Mouse (Mus musculus) forebrain, postnatal 0 days (tissue): ENCODE data around the gene Gm20683. TPM values are rescaled to one million over a fixed set of nuclear protein-coding genes. Genes with fewer than 3 reads are reported as not detected.

ENCODE experiments used
- ATAC-seq: fragments of 200-750 bp; cut with Nextera tagmentation; 2 replicates; pipeline ENCODE4 v1.8.0; 2017; ENCODE audit warnings: mild to moderate bottlenecking, moderate library complexity
- DNase-seq: peaks from one replicate; pipeline ENCODE4 v3.0.0-alpha.2; 2015
- H3K27ac ChIP-seq: fragments of 300-500 bp; sonication (generic); 2 replicates; pipeline ENCODE4 v1.5.1; 2014; ENCODE audit warnings: low read depth, mild to moderate bottlenecking, antibody characterized with exemption, low read length, moderate library complexity, mixed read lengths
- H3K27me3 ChIP-seq: fragments of 300-500 bp; sonication (generic); 2 replicates; pipeline ENCODE4 v1.6.1; 2014; ENCODE audit warnings: mild to moderate bottlenecking, low read length, mixed read lengths; ENCODE audit not compliant: insufficient read depth
- H3K36me3 ChIP-seq: fragments of 300-500 bp; sonication (generic); 2 replicates; pipeline ENCODE4 v1.6.1; 2014; ENCODE audit warnings: mild to moderate bottlenecking, moderate library complexity; ENCODE audit not compliant: insufficient read depth
- H3K4me1 ChIP-seq: fragments of 300-500 bp; sonication (generic); 2 replicates; pipeline ENCODE4 v1.6.1; 2014; ENCODE audit warnings: antibody characterized with exemption; ENCODE audit not compliant: insufficient read depth
- H3K4me2 ChIP-seq: fragments of 300-500 bp; sonication (generic); 2 replicates; pipeline ENCODE4 v1.6.1; 2014; ENCODE audit warnings: low read depth, mild to moderate bottlenecking, moderate library complexity
- H3K4me3 ChIP-seq: fragments of 300-500 bp; sonication (generic); 2 replicates; pipeline ENCODE4 v1.5.1; 2014; ENCODE audit warnings: low read depth, low read length, mixed read lengths
- H3K9ac ChIP-seq: fragments of 300-500 bp; sonication (generic); 2 replicates; pipeline ENCODE4 v1.6.1; 2014; ENCODE audit warnings: mild to moderate bottlenecking
- H3K9me3 ChIP-seq: fragments of 300-500 bp; sonication (generic); 2 replicates; pipeline ENCODE4 v1.6.1; 2016; ENCODE audit warnings: low read length
- CTCF ChIP-seq: sonication (generic); IDR thresholded peaks from 2 replicates; pipeline ENCODE4 v1.5.1; 2016; ENCODE audit warnings: antibody characterized with exemption, control low read depth, low read depth
- WGBS: fragments of 180-500 bp; shearing (Covaris S2); extraction: QIAGEN DNeasy Blood & Tissue Kit; methylation state at CpG from one replicate; pipeline ENCODE4 v1.1.7; 2014; 5-methylcytosine and 5-hydroxymethylcytosine counted together
- polyA plus RNA-seq: library from polyadenylated mRNA; unstranded; fragments of >200 nt; fragmentation: Nextera tagmentation; extraction: Ambion mirVana; gene quantifications from 2 replicates; pipeline ENCODE4 v1.2.1, GENCODE M21; 2015
- total RNA-seq: library from RNA; depleted of rRNA; stranded (reverse); fragments of >200 nt; gene quantifications from 2 replicates; pipeline ENCODE4 v1.2.3, GENCODE M21; 2014

Gm20683 gene
- total and polyA plus RNA-seq, 2 experiments from 2014 or later = 12.3 to 23.8 TPM

DNA sequence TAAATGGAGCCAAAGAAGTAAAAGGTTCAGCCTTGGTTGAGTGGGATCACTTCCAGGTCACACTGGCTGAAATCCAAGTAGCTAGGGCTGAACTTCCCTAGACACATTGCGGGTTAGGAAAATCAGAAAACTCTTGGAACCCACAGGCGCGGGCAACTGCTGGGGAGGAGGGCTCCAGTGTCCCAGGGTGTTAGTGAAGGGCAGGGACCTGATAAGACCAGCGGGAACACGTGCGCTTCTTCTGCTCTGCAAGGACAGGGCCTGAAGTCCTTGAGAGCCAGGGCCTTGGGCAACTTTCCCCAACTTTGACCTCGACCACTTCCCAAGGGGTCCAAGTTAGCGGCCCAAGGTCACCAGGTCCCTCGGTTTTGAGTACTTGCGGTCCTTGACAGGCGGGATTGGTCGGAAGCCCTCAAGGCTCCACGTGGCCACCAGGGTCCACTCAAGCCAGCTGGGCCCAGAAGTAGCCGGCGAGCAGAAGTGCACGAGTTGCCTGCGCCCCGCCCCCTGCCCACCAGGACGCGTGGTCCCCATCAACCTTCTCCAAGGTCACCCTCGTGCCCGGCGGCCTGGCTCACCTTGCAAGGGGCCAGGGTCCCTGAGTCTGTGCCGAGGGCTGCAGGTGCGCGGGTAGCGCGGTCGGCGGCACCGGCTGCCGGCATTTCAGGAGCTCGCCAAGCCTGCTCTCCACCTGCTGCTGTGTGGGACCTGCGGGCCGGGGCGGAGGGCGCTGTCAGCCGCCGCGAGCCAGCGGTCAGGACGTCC lies 26.5 kb upstream of the Gm20683 start:
- Histone ChIP-seq H3K9me3 (no peaks in the 10 kb centered on the region), H3K27me3 (no peaks in the 10 kb centered on the region), H3K4me2 (peak overlapping the region; percentile 92), H3K4me3 (peak overlapping the region; percentile 59), H3K27ac (no peak overlapping the region; the same call in 1 of the 2 replicates), H3K36me3 (no peaks in the 10 kb centered on the region; the same call in 1 of the 2 replicates), H3K4me1 (0 out of 2 replicates have a peak, but pooled peaks cover 4% of the 10 kb centered on the region), H3K9ac (peak overlapping the region; percentile 57)
- no peak for TF ChIP-seq CTCF
- no peak for DNase-seq
- peak; percentile 50 for ATAC-seq
- WGBS = under 1% methylated on average over 42 of the region's 42 CpGs

DNA sequence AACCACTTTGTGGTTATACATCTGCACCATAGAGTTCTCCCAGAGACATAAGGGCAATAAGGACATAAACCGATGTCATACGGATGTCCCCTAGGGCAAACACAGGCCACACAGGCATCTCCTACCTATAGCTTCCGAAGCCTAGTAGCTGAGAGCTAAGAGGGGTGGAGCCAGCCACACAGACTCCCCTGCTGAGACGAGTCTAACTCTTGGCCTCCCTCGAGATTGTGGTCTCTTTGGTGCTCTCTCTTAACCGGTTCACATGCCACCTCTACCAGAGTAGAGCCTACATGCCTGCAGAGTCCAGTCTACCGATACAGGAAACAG lies 25.9 kb upstream of the Gm20683 start:
- Histone ChIP-seq H3K4me3 (peak overlapping the region; percentile 59), H3K36me3 (no peaks in the 10 kb centered on the region; the same call in 1 of the 2 replicates), H3K9me3 (no peaks in the 10 kb centered on the region), H3K4me1 (0 out of 2 replicates have a peak, but pooled peaks cover 4% of the 10 kb centered on the region), H3K27ac (no peak overlapping the region), H3K4me2 (peak overlapping the region; percentile 92), H3K9ac (peak overlapping the region; percentile 57; the same call in 1 of the 2 replicates), H3K27me3 (no peaks in the 10 kb centered on the region)
- no peak for DNase-seq
- no peak for ATAC-seq
- WGBS = 15% methylated on average over 7 of the region's 7 CpGs
- TF ChIP-seq CTCF = no peak

DNA sequence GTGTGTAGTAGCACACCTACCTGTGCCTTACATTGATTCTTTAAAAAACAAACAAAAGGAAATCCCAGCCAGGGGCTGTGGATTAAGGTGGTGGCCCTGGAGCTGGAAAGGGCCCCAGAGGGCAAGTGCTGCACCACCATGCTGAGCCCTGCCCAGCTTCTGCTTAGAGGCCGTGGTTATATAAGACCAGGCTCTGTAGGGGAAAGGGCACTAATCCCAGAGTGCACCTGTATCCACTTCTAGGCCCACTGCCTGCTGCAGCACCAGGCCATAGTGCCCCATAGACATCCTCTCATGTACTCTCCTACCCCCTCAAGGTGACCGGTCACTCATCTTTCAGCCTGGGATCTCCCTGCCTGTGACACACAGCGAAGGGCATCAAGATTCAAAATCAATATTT lies 24.6 kb upstream of the Gm20683 start:
- H3K27me3 ChIP-seq = no peaks in the 10 kb centered on the region
- TF ChIP-seq CTCF = no peak
- DNase-seq = no peak
- H3K27ac ChIP-seq = no peak overlapping the region
- 92% methylated on average over 3 of the region's 3 CpGs for WGBS
- no peaks in the 10 kb centered on the region for H3K9me3 ChIP-seq
- H3K4me3 ChIP-seq = no peak overlapping the region
- no peaks in the 10 kb centered on the region; the same call in 1 of the 2 replicates for H3K36me3 ChIP-seq
- peaks cover 9% of the 10 kb centered on the region for H3K4me1 ChIP-seq
- no peak overlapping the region for H3K9ac ChIP-seq
- no peak overlapping the region for H3K4me2 ChIP-seq
- ATAC-seq = no peak

DNA sequence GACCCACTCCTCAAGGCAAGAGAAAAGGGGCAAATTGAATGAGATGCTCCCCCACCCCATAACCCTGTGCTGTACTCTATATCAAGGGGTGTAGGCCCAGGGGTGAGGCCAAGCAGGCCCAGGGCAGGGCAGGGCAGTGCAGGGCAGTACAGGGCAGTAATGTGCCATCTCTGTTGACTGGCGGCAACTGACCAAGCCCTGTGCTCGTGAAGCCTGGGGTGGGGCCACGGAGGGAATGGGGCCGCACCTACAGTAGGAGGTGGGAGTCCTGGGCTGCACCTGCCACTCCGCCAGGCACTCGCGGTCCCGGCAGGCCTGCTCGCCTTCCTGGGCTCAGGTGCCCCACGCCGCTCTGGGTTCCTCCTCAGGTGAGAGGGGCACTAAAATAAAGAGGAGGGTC lies 23.7 kb upstream of the Gm20683 start:
- Histone ChIP-seq H3K4me3 (no peak overlapping the region), H3K27me3 (no peaks in the 10 kb centered on the region), H3K9ac (no peak overlapping the region), H3K9me3 (no peaks in the 10 kb centered on the region), H3K4me2 (no peak overlapping the region), H3K36me3 (no peaks in the 10 kb centered on the region; the same call in 1 of the 2 replicates), H3K27ac (no peak overlapping the region), H3K4me1 (peaks cover 16% of the 10 kb centered on the region)
- ATAC-seq (no peak), DNase-seq (no peak)
- no peak for TF ChIP-seq CTCF
- WGBS = 90% methylated on average over 11 of the region's 11 CpGs

DNA sequence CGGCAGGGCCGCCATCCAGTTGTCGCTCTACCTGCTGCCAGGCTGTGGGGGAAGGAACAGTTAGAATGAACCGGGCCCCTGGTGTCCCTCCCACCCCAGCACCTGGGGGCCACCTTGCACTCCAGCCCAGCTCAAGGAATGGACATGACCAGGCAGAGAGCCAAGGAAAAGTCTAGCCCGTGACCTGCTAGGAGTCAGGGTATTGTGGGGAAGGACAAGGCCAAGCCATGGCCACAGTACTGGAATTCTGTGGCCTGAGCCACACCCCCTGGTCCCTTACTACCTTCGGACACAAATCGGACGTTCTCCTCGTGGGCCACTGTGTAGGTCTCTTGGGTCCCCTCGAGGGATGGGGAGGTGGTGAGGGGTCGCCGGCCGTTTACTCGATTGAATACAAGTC lies 22.7 kb upstream of the Gm20683 start:
- Histone ChIP-seq H3K4me2 (no peak overlapping the region), H3K9me3 (no peaks in the 10 kb centered on the region), H3K9ac (no peak overlapping the region)

DNA sequence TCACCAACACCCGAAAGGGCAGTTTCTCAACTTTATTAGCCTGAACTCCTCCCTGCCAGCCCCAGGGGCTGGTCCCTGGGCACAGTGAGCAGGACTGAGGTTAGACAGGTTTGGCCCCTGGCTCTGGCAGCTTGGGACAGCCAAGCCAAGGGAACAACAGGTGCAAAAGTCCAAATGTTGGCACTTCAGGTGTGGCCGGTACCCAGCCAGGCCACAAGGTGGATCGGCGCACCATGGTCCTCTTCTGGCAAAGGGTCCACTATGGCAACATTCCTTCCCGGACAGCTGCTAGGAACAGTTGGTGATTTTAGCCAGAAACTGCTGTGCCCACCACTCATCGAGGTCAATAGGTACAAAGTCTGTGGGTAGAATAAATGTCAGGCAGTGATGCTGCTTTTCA lies 22.1 kb upstream of the Gm20683 start:
- Histone ChIP-seq H3K27ac (no peak overlapping the region), H3K4me3 (no peak overlapping the region), H3K9ac (no peak overlapping the region), H3K9me3 (no peaks in the 10 kb centered on the region), H3K27me3 (no peaks in the 10 kb centered on the region), H3K4me1 (peaks cover 13% of the 10 kb centered on the region), H3K36me3 (no peaks in the 10 kb centered on the region; the same call in 1 of the 2 replicates), H3K4me2 (no peak overlapping the region)
- 89% methylated on average over 6 of the region's 6 CpGs for WGBS
- ATAC-seq (no peak), DNase-seq (no peak)
- no peak for TF ChIP-seq CTCF

More for the DNA sequence above, 22.7 kb upstream of the Gm20683 start:
- no peak for ATAC-seq
- no peak overlapping the region for H3K4me3 ChIP-seq
- no peak for DNase-seq
- WGBS = 93% methylated on average over 14 of the region's 14 CpGs
- H3K27me3 ChIP-seq = no peaks in the 10 kb centered on the region
- peaks cover 16% of the 10 kb centered on the region for H3K4me1 ChIP-seq
- no peak for TF ChIP-seq CTCF
- H3K27ac ChIP-seq = no peak overlapping the region
- H3K36me3 ChIP-seq = no peaks in the 10 kb centered on the region; the same call in 1 of the 2 replicates
